Mouse (Mus musculus) heart, adult 2 months (tissue): ENCODE measurements around the gene Nup93.
A peak's percentile ranks its signal among the peaks of the same experiment; 100 is the strongest.

ENCODE experiments used
- CTCF ChIP-seq: fragments of 200-600 bp; IDR thresholded peaks from 2 replicates; pipeline ENCODE4 v1.8.1; 2022; ENCODE audit warnings: antibody characterized with exemption, mild to moderate bottlenecking, moderate library complexity
- POLR2A ChIP-seq: fragments of 200-500 bp; IDR thresholded peaks from 2 replicates; pipeline ENCODE4 v1.6.1; 2011; ENCODE audit warnings: mild to moderate bottlenecking, low read depth, low read length, control low read depth; ENCODE audit not compliant: insufficient read depth

DNA sequence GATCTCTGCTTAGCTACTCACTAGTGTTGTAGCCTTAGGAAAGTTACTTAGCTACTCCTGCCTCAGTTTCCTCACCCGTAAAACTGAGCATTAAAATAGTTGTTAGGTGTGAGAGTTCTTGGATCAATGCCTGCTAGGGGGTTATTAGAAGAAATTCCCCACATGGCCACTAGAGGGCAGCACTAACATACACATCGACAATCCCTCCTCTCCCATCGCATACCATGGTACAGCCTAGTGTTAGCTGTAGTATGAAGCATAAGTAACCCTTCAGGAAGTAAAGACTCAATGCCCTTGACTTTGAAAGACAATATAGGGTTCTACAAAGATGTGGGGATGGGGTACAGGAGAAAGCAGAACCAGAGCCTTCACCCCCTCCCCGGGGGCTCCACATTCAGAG lies 116.4 kb downstream of the Nup93 start:
- TF ChIP-seq CTCF (peak; percentile 93), POLR2A (no peak)
